Mouse (Mus musculus) gastrocnemius, postnatal 14 days (tissue): ENCODE data around the gene Shisa8. TPM values are rescaled to one million over a fixed set of nuclear protein-coding genes. Genes with fewer than 3 reads are reported as not detected.

Source experiments
- DNase-seq: peaks from one replicate; pipeline ENCODE4 v3.0.0; 2021; ENCODE audit warnings: mixed read lengths
- intact Hi-C: fragments of 180-260 bp; cut with DNase I; formaldehyde crosslinking; loops from one replicate; pipeline ENCODE4 v1.15.1; 2025; ENCODE audit warnings: low total_unique reads
- total RNA-seq, 2 experiments: library from RNA; stranded (reverse); gene quantifications; 2 replicates each; pipeline ENCODE4 v1.2.3; 2021

Gene Shisa8
- total RNA-seq, 2 experiments from 2014 or later, result 0.08 TPM; not detected in 1

- intact Hi-C loops, result no loop called here
Observed at GRCm38 (mm10) chr15:82184656-82185055, 28.0 kb downstream of the Shisa8 start.

GRCm38 (mm10) chr15:82184183-82184582 is 28.4 kb downstream of the Shisa8 start:
- no peak for DNase-seq
- intact Hi-C loops, result no loop called here

More at GRCm38 (mm10) chr15:82184656-82185055, 28.0 kb downstream of the Shisa8 start:
- DNase-seq, result no peak

GRCm38 (mm10) chr15:82183596-82183995 is 29.0 kb downstream of the Shisa8 start:
- intact Hi-C loops, result no loop called here
- no peak for DNase-seq

GRCm38 (mm10) chr15:82182311-82182710 is 30.3 kb downstream of the Shisa8 start:
- intact Hi-C loops, result no loop called here
- DNase-seq, result no peak

GRCm38 (mm10) chr15:82181131-82181530 is 31.5 kb downstream of the Shisa8 start:
- no peak for DNase-seq
- intact Hi-C loops, result no loop called here

- DNase-seq, result no peak
- intact Hi-C loops, result no loop called here
Observed at GRCm38 (mm10) chr15:82177743-82178290, 34.8 kb downstream of the Shisa8 start.

GRCm38 (mm10) chr15:82175091-82175490 is 37.5 kb downstream of the Shisa8 start:
- intact Hi-C loops, result no loop called here
- no peak for DNase-seq

- DNase-seq, result no peak
- intact Hi-C loops, result no loop called here
Observed at GRCm38 (mm10) chr15:82172648-82173047, 40.0 kb downstream of the Shisa8 start.

GRCm38 (mm10) chr15:82170437-82171377 is 41.9 kb downstream of the Shisa8 start:
- no peak for DNase-seq

GRCm38 (mm10) chr15:82169671-82170070 is 42.9 kb downstream of the Shisa8 start:
- intact Hi-C loops, result no loop called here
- no peak for DNase-seq

More at GRCm38 (mm10) chr15:82170437-82171377, 41.9 kb downstream of the Shisa8 start:
- intact Hi-C loops, result no loop called here

GRCm38 (mm10) chr15:82167201-82168168 is 45.1 kb downstream of the Shisa8 start:
- DNase-seq, result peak; percentile 49
- intact Hi-C loops, result no loop called here

GRCm38 (mm10) chr15:82166240-82167100 is 46.1 kb downstream of the Shisa8 start:
- intact Hi-C loops, result no loop called here
- no peak for DNase-seq

GRCm38 (mm10) chr15:82165332-82166239 is 47.0 kb downstream of the Shisa8 start:
- peak; percentile 78 for DNase-seq
- intact Hi-C loops, result no loop called here

- intact Hi-C loops, result no loop called here
- DNase-seq, result no peak
Observed at GRCm38 (mm10) chr15:82164496-82164895, 48.1 kb downstream of the Shisa8 start.

GRCm38 (mm10) chr15:82164061-82164399 is 48.6 kb downstream of the Shisa8 start:
- DNase-seq, result no peak
- intact Hi-C loops, result no loop called here

GRCm38 (mm10) chr15:82163356-82164060 is 49.1 kb downstream of the Shisa8 start:
- no peak for DNase-seq
- intact Hi-C loops, result no loop called here

- intact Hi-C loops, result no loop called here
- no peak for DNase-seq
Observed at GRCm38 (mm10) chr15:82161965-82162600, 50.5 kb downstream of the Shisa8 start.
